Mouse (Mus musculus): ENCODE measurements at regions not wholly inside any gene's neighbourhood (a gene's known extent, or its start where the extent isn't known, plus 50 kb on each side); places are given as distances from the start of the nearest gene placed in this dataset.

- no peak for TF ChIP-seq CTCF (IDR thresholded peaks at IDR 0.05; ENCODE audit: low read depth)
- no peak for TF ChIP-seq EP300 (IDR thresholded peaks at IDR 0.05; ENCODE audit: low read depth)
Observed at GRCm38 (mm10) chr15:56018141-56018540, 1459.3 kb downstream of the Slc22a22 start.
